Mouse (Mus musculus) stomach, postnatal 0 days (tissue): ENCODE data around the gene Sstr4.

Experiments
- CTCF ChIP-seq: IDR thresholded peaks from 2 replicates; pipeline ENCODE4 v1.5.1; 2016; ENCODE audit warnings: antibody characterized with exemption, low read depth, mild to moderate bottlenecking, moderate library complexity
- EP300 ChIP-seq: optimal IDR thresholded peaks from 2 replicates; pipeline ENCODE3; 2016; ENCODE audit warnings: antibody characterized with exemption

- TF ChIP-seq CTCF (no peak), EP300 (no peak)
Observed at GRCm38 (mm10) chr2:148398901-148399685, 3.9 kb downstream of the Sstr4 start.
